Mouse (Mus musculus): ENCODE measurements around the gene Sun5.
A peak's percentile ranks its signal among the peaks of the same experiment; 100 is the strongest.
"Not testable (repeated sequence)": the region's sequence is repeated elsewhere in the genome, so short reads cannot be mapped to it uniquely, and the experiment has no call there.

Gene Sun5

GRCm38 (mm10) chr2:153870984-153871383 lies at the start of gene Sun5:
Gene Sun5, minus strand, starts transcription at chr2:153871084.
- DNase-seq (ENCODE audit: low spot score in 2 of 2): no peak

DNA sequence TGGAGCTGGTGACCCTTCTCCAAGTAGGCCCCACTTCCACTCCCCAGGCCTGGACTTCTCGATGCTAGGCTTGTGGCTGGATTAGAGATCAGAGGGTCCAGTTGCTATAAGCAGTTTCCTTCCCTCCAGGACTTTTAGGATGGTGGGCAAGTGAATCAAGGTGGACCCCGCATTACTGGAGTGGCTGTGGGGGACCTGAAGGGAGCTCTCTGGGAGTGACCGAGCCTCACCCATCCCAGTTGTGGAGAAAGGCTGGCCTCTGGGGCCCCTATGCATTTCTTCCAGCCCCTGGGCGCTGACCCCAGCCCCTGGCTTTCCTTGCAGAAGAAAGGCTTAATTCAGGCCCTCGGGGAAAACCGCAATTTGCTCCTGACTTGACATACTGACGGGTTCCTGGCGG lies 47.0 kb upstream of the Sun5 start, which contains the start of gene Bpifb3:
Gene Bpifb3, plus strand, starts transcription at position 301 of the 400 bp plus-strand sequence.
- no peak for DNase-seq (ENCODE audit: low spot score in 2 of 2)

- DNase-seq (ENCODE audit: low spot score in 2 of 2): no peak
Observed at GRCm38 (mm10) chr2:153914151-153914550, 43.3 kb upstream of the Sun5 start.

DNA sequence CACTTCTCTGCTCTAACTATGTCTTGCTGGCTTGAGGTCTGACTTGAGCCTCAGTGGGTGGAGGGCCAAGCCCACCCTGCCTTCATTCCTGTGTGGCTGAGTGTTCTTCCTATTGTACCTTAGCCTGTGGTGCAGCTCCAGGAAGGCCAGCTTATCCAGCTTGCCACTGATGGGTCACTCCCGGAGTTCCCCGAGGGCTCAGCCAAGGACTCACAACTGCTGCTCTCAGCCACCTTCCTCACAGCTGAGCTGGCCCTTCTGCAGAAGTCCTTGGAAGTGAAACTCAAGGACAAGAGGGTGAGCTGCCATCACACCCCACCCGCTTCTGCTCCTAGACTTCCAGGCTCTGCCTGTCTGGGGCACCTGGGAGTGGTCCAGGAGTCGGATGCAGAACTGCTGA lies 35.7 kb upstream of the Sun5 start:
- DNase-seq (ENCODE audit: low spot score in 2 of 2): no peak

DNA sequence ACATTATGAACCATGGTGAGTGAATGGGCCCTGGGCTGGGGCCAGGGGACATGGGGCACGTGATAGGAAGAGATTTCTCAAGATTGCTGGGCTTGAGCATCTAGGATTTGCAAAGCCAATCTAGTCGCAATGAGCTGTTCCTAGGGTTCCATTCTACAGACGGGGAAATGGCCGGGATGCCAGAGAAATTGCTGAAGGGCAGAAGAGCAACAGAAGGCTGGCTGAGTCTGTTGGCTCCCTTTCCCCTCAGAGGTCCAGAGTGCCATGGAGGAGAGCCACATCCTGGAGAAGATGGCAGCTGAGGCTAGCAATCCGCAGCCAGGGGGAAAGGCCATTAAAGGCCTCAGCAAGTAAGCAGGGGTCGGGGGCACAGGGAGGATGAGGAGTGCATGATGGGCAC lies 31.8 kb upstream of the Sun5 start:
- DNase-seq (ENCODE audit: low spot score in 2 of 2): no peak

DNA sequence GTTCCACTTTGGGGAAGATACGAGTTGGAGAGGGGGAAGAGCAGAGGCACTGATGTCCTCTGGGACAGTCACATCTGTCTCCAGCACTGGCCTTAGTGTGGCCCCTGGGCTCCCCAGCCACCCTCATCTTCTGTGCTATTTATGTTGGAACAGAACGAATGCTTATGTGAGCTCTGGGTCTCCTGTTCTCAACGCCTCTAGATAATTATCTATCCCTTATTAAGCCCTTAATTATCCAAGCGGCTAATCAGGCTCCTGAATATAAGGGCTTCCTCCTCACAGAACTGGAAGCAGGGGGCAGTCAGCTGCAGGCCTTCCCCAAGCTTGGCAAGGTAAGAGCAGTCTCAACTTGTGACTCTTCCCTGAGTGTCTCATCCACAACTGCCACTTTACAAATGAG lies 29.2 kb upstream of the Sun5 start, which contains the start of gene Bpifb6:
Gene Bpifb6, plus strand, starts transcription at position 301 of the 400 bp plus-strand sequence.
- DNase-seq (ENCODE audit: low spot score in 2 of 2): no peak

DNA sequence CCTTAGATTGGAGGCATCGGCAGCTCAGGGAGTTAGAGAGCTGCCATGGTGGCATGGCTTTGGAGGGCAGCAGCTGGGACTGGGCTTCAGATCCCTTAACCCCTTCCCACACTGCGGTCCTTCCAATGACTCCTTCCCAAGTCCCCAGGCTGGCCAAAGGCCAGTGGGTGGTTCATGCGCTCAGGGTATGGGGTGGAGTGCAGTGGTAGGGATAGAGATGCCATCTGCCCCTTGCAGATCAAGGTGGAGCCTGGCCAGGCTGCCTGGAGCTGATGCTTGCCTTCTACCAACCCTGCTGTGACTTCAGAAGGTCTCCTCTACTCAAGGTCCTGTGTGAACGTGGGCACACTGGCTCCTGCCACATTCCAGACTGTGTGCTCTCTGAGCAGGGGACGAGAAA lies 28.2 kb upstream of the Sun5 start:
- DNase-seq (ENCODE audit: low spot score in 2 of 2): no peak

DNA sequence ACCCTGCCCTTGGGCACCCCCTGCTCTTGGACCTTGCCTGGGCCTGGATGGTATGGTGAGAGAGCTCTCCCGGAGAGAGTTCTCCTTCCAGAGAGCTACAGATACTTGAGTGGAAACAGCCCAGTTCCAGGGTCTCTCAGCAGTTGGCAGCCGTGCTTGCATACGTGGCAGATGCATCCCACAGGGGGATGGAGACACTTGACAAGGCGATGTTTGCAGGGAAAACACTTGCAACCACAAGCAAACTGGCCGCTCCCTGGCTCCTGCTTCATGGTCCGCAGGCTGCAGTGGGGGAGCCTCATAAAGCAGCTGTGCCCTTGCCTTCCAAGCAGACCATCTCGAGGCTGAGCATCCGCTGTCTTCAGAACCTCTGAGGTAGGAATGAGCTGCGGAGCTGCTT lies 3.9 kb upstream of the Sun5 start, which contains the start of gene Bpifb2:
Gene Bpifb2, plus strand, starts transcription at position 301 of the 400 bp plus-strand sequence.
- DNase-seq (ENCODE audit: low spot score in 2 of 2): no peak

DNA sequence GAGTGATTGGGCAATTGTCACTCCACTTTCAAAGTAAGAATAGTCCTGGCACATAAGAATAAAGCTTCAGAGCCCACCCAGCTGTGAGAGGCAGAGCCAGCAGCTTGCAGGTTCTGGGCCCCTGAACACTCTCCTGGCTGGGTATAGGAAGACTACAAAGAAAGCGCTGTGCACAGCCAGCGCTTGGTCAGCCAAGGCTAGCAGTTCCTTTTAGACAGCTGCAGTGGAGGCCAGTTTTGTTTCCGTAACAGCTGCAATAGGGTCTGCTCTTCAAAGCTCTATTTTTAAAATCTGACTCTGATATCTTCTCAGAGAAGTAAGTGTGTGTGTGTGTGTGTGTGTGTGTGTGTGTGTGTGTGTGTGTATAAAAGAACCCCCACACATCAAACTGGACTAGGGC lies 8.9 kb downstream of the Sun5 start:
- peak; percentile 16 to 36 for DNase-seq (ENCODE audit: low spot score in 2 of 2)

- no peak for DNase-seq (ENCODE audit: low spot score in 2 of 2)
Observed at GRCm38 (mm10) chr2:153860715-153861114, 10.2 kb downstream of the Sun5 start.

DNA sequence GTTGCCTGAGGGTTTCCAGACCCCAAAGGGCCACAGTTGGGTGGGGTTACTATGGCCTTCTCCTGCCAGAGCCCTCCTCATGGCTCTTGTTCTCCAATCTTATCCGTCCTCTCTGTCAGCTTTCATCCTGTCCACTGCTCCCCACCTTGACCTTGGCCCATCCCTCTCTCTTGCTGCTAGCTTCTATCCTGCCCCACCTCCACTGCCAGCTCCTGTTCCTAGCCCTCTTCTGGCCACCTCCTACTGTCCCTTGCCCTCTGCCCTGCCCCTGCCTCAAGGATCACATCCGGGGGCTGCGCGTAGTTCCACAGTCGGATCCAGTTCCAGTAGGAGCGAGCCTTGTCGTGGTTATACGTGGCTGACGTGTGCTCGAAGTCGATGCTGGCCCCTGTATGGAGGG lies 10.6 kb downstream of the Sun5 start:
- no peak for DNase-seq (ENCODE audit: low spot score in 2 of 2)

- DNase-seq (ENCODE audit: low spot score in 2 of 2): no peak
Observed at GRCm38 (mm10) chr2:153859581-153859980, 11.3 kb downstream of the Sun5 start.

GRCm38 (mm10) chr2:153853544-153853943 lies 17.3 kb downstream of the Sun5 start:
- DNase-seq (ENCODE audit: low spot score in 2 of 2): no peak

DNA sequence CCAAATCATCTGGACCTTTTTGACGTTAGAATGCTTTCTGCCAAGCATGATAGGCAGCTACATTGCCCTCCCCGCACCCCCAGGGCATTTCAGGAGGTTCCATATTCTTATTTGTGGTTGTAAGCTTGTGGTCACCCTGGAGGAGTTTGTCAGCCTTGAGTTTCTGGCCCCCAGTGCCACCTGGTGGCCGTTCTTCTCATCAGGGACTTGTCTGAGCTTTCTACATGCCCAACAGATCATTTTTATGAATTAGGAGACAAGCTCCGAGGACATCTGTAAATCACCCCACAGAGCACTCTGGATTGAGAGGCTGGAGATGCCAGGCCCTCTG lies 19.9 kb downstream of the Sun5 start:
- DNase-seq (ENCODE audit: low spot score in 2 of 2): peak; percentile 20 to 39

DNA sequence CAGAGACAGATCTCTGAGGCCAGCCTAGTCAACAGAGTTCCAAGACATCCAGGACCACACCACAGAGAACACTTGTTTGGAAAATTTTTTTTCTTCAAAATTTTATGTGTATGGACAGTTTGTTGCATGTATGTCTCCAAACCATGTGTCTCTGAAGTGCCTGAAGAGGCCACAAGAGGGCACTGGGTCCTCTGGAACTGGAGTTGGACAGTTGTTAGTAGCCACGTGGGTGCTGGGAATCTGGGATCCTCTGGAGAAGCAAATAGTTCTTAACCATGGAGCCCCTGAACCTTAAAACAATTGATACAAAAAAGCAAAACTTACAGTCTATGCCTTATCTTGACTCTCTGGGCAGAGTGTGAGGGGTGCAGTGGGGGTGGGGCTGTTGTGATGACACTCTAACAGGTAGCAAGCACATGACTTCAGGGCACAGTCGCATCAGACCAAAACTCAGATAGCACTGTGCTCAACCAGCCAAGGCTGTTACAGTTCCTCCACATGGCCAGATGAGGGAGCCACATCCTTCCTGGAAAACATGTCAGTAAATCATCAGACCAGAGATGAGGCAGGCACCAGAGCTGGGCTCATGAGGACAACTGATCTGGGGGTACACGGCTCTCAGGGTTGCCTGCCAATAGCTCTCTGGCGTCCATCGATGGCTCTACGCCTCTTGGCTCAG lies 20.4 kb downstream of the Sun5 start:
- DNase-seq (ENCODE audit: low spot score in 2 of 2): peak in 1 of 2 experiments; percentile 15

- DNase-seq (ENCODE audit: low spot score in 2 of 2): no peak
Observed at GRCm38 (mm10) chr2:153848389-153848788, 22.5 kb downstream of the Sun5 start.

- no peak for DNase-seq (ENCODE audit: low spot score in 2 of 2)
Observed at GRCm38 (mm10) chr2:153842854-153843253, 28.0 kb downstream of the Sun5 start.

DNA sequence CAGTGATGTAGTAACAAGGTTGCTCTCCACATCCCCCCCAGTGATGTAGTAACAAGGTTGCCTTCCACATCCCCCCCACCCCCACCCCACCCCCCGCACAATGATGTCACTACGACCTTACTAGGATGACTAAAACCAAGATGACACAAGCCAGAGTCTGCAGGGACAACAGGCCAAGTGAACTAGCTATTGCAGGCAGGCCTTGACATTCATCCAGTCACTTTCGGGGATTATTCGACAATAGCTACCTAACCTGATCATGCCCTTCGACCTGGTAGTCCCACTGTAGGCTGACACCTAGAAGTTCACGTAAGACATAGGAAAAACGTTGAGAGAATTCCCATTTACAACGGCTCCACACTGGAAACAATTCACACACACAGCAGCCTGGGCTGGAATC lies 37.6 kb downstream of the Sun5 start:
- no peak for DNase-seq (ENCODE audit: low spot score in 2 of 2)

- no peak for DNase-seq (ENCODE audit: low spot score in 2 of 2)
Observed at GRCm38 (mm10) chr2:153828704-153829103, 42.2 kb downstream of the Sun5 start.

DNA sequence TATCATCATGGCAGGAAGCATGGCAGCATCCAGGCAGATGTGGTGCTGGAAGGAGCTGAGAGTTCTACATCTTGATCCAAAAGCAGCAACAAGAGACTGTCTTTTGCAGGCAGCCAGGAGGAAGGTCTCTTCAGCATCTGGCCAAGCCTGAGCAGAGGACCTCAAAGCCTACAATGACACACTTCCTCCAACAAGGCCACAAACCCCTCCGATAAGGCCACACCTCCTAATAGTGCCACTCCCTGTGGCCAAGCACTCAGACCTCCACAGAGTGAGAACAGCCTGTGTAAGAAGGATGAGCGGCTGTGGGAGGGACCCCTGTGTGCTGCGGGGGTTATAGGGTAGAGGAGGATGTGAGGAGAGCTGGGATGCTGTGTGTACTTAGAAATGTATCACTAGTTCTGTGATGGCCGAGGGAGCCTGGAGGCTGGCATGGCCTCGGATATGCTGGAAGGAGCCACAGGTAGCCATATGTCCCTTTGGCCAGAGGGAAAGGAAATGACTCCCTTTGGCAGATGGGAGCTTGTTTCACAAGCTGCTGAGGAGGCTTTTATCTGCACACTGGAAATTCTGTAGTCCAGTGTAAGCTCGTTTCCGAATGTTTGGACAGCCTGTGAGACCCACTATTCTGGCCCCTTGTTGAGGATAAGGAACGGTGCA lies 43.6 kb downstream of the Sun5 start:
- DNase-seq (ENCODE audit: low spot score in 2 of 2): no peak

- not testable (repeated sequence) for DNase-seq (ENCODE audit: low spot score in 2 of 2)
Observed at GRCm38 (mm10) chr2:153825900-153826299, 45.0 kb downstream of the Sun5 start.

DNA sequence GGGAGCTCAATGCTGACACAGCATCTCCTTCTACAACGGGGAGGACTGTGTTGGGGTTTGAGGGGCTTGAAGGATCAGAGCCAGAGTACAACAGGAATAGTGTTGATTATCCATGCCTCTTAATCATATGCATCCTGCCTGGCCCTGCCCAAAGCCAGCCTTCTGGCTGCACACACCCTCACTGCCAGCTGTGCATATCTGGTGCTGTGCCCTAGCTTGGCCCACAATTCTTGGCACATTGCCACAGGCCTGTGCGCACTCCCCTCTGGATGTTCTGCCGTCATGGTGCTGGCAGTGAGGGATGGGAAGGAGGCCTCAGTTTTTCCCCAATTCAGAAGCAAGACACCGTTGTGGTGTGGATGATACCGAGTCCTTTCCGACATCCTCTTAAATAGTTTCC lies 46.3 kb downstream of the Sun5 start:
- DNase-seq (ENCODE audit: low spot score in 2 of 2): no peak

DNA sequence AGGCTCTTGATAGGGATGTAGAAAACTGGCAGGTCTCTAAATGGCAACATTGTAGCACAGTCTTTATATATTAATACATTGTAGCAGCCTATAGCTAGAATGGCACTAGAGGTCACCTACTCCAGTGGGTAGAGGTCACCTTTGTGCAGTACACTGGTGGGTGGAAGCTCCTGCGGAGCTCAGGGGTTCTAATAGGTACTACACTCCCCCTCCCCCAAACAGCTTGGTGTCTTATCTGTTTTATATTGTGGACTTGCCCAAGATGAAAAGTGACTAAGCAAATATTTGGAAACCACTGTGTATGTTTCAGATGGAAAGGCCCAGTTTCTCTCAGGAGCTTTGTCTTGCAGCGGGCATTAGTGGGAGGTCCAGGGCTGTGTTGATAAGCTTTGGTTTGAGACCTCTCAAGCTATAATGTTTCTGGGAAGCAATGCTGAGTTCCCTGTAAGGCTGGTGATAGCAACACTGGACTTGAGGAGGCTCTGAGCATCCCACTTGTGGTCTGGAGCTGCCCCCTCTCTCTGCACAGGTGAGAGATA lies 48.8 kb downstream of the Sun5 start:
- DNase-seq (ENCODE audit: low spot score in 2 of 2): no peak
